Mouse (Mus musculus) telencephalon, adult 2 months (tissue): ENCODE results near the gene Foxm1.

ENCODE experiments used
- DNase-seq: peaks from one replicate; pipeline ENCODE4 v3.0.0-alpha.2; 2011; ENCODE audit warnings: low read depth, low spot score

Gene Foxm1

GRCm38 (mm10) chr6:128424269-128425019 lies 61.7 kb downstream of the Foxm1 start, which contains the start of gene Itfg2:
Gene Itfg2 (minus strand): TSS chr6:128424931.
- peak; percentile 94 for DNase-seq

- no peak for DNase-seq
Observed at GRCm38 (mm10) chr6:128425046-128425445, 62.3 kb downstream of the Foxm1 start.
